Mouse (Mus musculus) heart, adult 8-10 months (tissue): ENCODE data around the gene Zfand3. TPM values are rescaled to one million over a fixed set of nuclear protein-coding genes. Genes with fewer than 3 reads are reported as not detected.

Source experiments
- total RNA-seq, 4 experiments: library from RNA; stranded (reverse); gene quantifications; 2 replicates each; pipeline ENCODE4 v1.2.4; 2022

Zfand3 gene
- total RNA-seq, 4 experiments from 2014 or later = 132 to 150 (median 148) TPM

Other genes starting within 250 kb of the Zfand3 start
- 10 to 100 TPM; 15.6 to 17.3 (median 16.4) TPM for gene Mdga1, start 34.6 kb upstream of the Zfand3 start, total RNA-seq